Mouse (Mus musculus) lung, adult 2 months (tissue): ENCODE measurements around the gene Sema4g. TPM values are rescaled to one million over a fixed set of nuclear protein-coding genes. Genes with fewer than 3 reads are reported as not detected.

Experiments
- DNase-seq: peaks from one replicate; pipeline ENCODE4 v3.0.0; 2022
- H3K4me1 ChIP-seq: fragments of 200-500 bp; 2 replicates; pipeline ENCODE4 v1.6.1; 2011; ENCODE audit warnings: low read length; ENCODE audit not compliant: control insufficient read depth, insufficient read depth
- H3K4me3 ChIP-seq: fragments of 200-500 bp; replicated peaks from 2 replicates; pipeline ENCODE3; 2011; ENCODE audit warnings: low read depth, mild to moderate bottlenecking, control low read depth, low read length; ENCODE audit errors: extremely low read depth
- CTCF ChIP-seq: fragments of 200-500 bp; IDR thresholded peaks from 2 replicates; pipeline ENCODE4 v1.5.1; 2011; ENCODE audit warnings: mild to moderate bottlenecking, low read length, control low read depth; ENCODE audit not compliant: insufficient read depth
- POLR2A ChIP-seq: fragments of 200-500 bp; IDR thresholded peaks from 2 replicates; pipeline ENCODE4 v1.6.1; 2011; ENCODE audit warnings: low read depth, mild to moderate bottlenecking, control low read depth, low read length, borderline replicate concordance; ENCODE audit errors: extremely low read depth
- WGBS: fragments of 180-500 bp; shearing (Covaris S2); methylation state at CpG from one replicate; pipeline ENCODE4 v1.1.7; 2018; 5-methylcytosine and 5-hydroxymethylcytosine counted together
- polyA plus RNA-seq: library from polyadenylated mRNA; depleted of rRNA; stranded (reverse); fragments of >200 nt; gene quantifications from 2 replicates; pipeline ENCODE4 v1.2.3, GENCODE M21; 2012

Sema4g gene
- polyA plus RNA-seq, 1 experiment, result 10.6 TPM

GRCm38 (mm10) chr19:44987004-44987403 lies 1.9 kb upstream of the Sema4g start:
- H3K4me3 ChIP-seq, result no peak overlapping the region
- H3K4me1 ChIP-seq, result peaks cover 2% of the 10 kb centered on the region; the same call in 1 of the 2 replicates
- TF ChIP-seq POLR2A, result no peak
- DNase-seq, result no peak
- 75% methylated on average over 6 of the region's 6 CpGs for WGBS

- no peak overlapping the region for H3K4me3 ChIP-seq
- WGBS, result 60% methylated on average over 6 of the region's 6 CpGs
- TF ChIP-seq POLR2A (no peak), CTCF (no peak)
- no peak for DNase-seq
- H3K4me1 ChIP-seq, result peaks cover 2% of the 10 kb centered on the region; the same call in 1 of the 2 replicates
Measured at GRCm38 (mm10) chr19:44987851-44988250, 1.1 kb upstream of the Sema4g start.

GRCm38 (mm10) chr19:44988321-44988720 lies 580 bp upstream of the Sema4g start:
- TF ChIP-seq POLR2A, result no peak
- no peak for TF ChIP-seq CTCF
- WGBS, result 42% methylated on average over 9 of the region's 9 CpGs
- Histone ChIP-seq H3K4me3 (no peak overlapping the region), H3K4me1 (peaks cover 2% of the 10 kb centered on the region; the same call in 1 of the 2 replicates)
- no peak for DNase-seq

- peak overlapping the region; percentile 47 for H3K4me3 ChIP-seq
- 16% methylated on average over 22 of the region's 22 CpGs for WGBS
- TF ChIP-seq CTCF, result no peak
- TF ChIP-seq POLR2A, result no peak
- H3K4me1 ChIP-seq, result peaks cover 2% of the 10 kb centered on the region; the same call in 1 of the 2 replicates
- DNase-seq, result no peak
Measured at GRCm38 (mm10) chr19:44989567-44990495, 930 bp downstream of the Sema4g start.

- H3K4me3 ChIP-seq, result no peak overlapping the region
- DNase-seq, result no peak
- no peak for TF ChIP-seq POLR2A
- TF ChIP-seq CTCF, result no peak
Measured at GRCm38 (mm10) chr19:44991031-44991430, 2.1 kb downstream of the Sema4g start.

GRCm38 (mm10) chr19:44992246-44992645 lies 3.3 kb downstream of the Sema4g start:
- WGBS, result 44% methylated on average over 7 of the region's 7 CpGs
- DNase-seq, result no peak

More at GRCm38 (mm10) chr19:44991031-44991430, 2.1 kb downstream of the Sema4g start:
- WGBS, result 69% methylated on average over 8 of the region's 8 CpGs
- peaks cover 2% of the 10 kb centered on the region; the same call in 1 of the 2 replicates for H3K4me1 ChIP-seq

GRCm38 (mm10) chr19:44992712-44993111 lies 3.8 kb downstream of the Sema4g start:
- Histone ChIP-seq H3K4me1 (peaks cover 2% of the 10 kb centered on the region; the same call in 1 of the 2 replicates), H3K4me3 (no peak overlapping the region)
- DNase-seq, result no peak
- WGBS, result 62% methylated on average over 7 of the region's 7 CpGs
- TF ChIP-seq POLR2A, result no peak
- TF ChIP-seq CTCF, result no peak

More at GRCm38 (mm10) chr19:44992246-44992645, 3.3 kb downstream of the Sema4g start:
- Histone ChIP-seq H3K4me3 (no peak overlapping the region), H3K4me1 (peaks cover 2% of the 10 kb centered on the region; the same call in 1 of the 2 replicates)
- TF ChIP-seq POLR2A (no peak), CTCF (no peak)

- H3K4me3 ChIP-seq, result no peak overlapping the region
- no peak for DNase-seq
- 85% methylated on average over 11 of the region's 11 CpGs for WGBS
- H3K4me1 ChIP-seq, result no peaks in the 10 kb centered on the region
- no peak for TF ChIP-seq POLR2A
- TF ChIP-seq CTCF, result no peak
Measured at GRCm38 (mm10) chr19:44997786-44998185, 8.9 kb downstream of the Sema4g start.

- TF ChIP-seq CTCF (no peak), POLR2A (no peak)
- WGBS, result 78% methylated on average over 8 of the region's 8 CpGs
- DNase-seq, result no peak
- Histone ChIP-seq H3K4me1 (no peaks in the 10 kb centered on the region), H3K4me3 (no peak overlapping the region)
Measured at GRCm38 (mm10) chr19:44999647-45000046, 10.7 kb downstream of the Sema4g start.

GRCm38 (mm10) chr19:45002301-45002700 lies 13.4 kb downstream of the Sema4g start:
- 64% methylated on average over 3 of the region's 3 CpGs for WGBS
- no peak overlapping the region for H3K4me3 ChIP-seq
- TF ChIP-seq POLR2A (no peak), CTCF (0 out of 2 replicates have a peak, but pooled peaks have one; percentile 18)
- H3K4me1 ChIP-seq, result peaks cover 10% of the 10 kb centered on the region
- no peak for DNase-seq
